Mouse (Mus musculus): ENCODE results near the gene Dnm1. TPM values are rescaled to one million over a fixed set of nuclear protein-coding genes. Genes with fewer than 3 reads are reported as not detected.

The Dnm1 gene
- polyA plus RNA-seq, 1 experiment: 1,410 TPM

DNA sequence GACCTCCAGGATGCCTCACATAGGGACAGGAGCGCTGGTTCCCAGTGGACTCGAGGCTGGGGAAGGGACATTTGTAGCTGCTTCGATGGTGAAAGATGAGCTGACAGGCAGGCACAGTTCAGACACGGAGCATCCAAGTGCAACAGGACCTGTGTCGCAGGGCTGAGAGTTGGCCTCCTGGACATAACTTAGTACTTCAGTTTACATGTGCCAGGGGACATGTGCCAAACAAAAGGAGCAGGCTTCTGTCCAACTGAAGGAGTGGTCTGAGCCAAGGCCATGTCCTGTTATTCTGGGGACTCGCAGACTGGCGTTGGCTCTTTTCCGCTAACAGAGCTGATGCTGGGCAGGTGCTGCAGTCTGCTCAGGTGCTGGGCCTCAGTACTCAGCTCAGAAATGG is 58.8 kb downstream of the Dnm1 start:
- DNase-seq: peak; percentile 62 to 81
- TF ChIP-seq POLR2A (IDR thresholded peaks at IDR 0.05; ENCODE audit: borderline replicate concordance, insufficient read depth, low read length): no peak
- TF ChIP-seq CTCF (IDR thresholded peaks at IDR 0.05; ENCODE audit: borderline replicate concordance, insufficient read depth, low read depth, low read length): no peak
- WGBS: 8% methylated on average over 8 of the region's 8 CpGs
- peaks cover 12% of the 10 kb centered on the region for H3K4me1 ChIP-seq (ENCODE audit: control insufficient read depth, insufficient read depth, low read length)
- no peaks in the 10 kb centered on the region for H3K27me3 ChIP-seq (ENCODE audit: control insufficient read depth, insufficient read depth, low read length)
- H3K27ac ChIP-seq (ENCODE audit: insufficient read depth, low read length): no peak overlapping the region
- no peak overlapping the region for H3K4me3 ChIP-seq (replicated peaks; ENCODE audit: insufficient read depth, low read depth, low read length)

GRCm38 (mm10) chr2:32289578-32289977 is 63.6 kb downstream of the Dnm1 start:
- Histone ChIP-seq H3K4me1 (ENCODE audit: control insufficient read depth, insufficient read depth, low read length) (peaks cover 6% of the 10 kb centered on the region), H3K4me3 (replicated peaks; ENCODE audit: insufficient read depth, low read depth, low read length) (no peak overlapping the region), H3K27ac (ENCODE audit: insufficient read depth, low read length) (no peak overlapping the region), H3K27me3 (ENCODE audit: control insufficient read depth, insufficient read depth, low read length) (no peaks in the 10 kb centered on the region)
- TF ChIP-seq POLR2A (IDR thresholded peaks at IDR 0.05; ENCODE audit: borderline replicate concordance, insufficient read depth, low read length) (no peak), CTCF (IDR thresholded peaks at IDR 0.05; ENCODE audit: borderline replicate concordance, insufficient read depth, low read depth, low read length) (peak; percentile 23; the same call in 1 of the 2 replicates)
- peak in 1 of 2 experiments; percentile 53 for DNase-seq

DNA sequence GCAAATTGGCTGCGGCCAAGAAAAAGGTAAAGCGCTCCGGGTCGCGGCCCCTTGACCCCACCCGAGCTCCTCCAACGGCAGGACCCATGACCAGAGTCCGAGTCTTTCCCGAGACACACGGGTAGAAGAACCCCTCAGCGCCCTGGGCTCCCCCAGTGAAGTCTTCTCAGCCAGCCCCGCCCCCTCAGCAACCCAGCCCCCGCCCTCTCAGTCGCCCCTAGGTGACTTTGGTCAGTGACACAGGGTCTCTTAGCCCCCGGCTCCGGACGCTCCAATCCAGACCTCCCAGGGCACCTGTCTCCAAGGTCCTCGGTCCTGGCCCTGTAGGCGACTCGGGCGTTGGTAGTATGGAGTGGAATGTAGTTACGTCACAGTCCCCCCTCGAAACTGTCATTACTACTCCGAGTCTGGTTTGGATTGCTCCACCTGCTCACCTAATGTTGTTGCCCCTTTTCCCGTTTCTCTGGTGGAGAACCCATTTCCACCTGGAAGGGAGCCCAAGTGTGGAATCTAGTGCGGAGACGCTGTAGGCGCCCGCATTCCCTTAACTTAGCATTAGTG is 64.7 kb downstream of the Dnm1 start:
- no peaks in the 10 kb centered on the region for H3K27me3 ChIP-seq (ENCODE audit: control insufficient read depth, insufficient read depth, low read length)
- no peaks in the 10 kb centered on the region for H3K4me1 ChIP-seq (ENCODE audit: control insufficient read depth, insufficient read depth, low read length)
- H3K4me3 ChIP-seq (replicated peaks; ENCODE audit: insufficient read depth, low read depth, low read length): peak overlapping the region; percentile 78
- under 1% methylated on average over 29 of the region's 29 CpGs for WGBS
- peak overlapping the region; percentile 15; the same call in 1 of the 2 replicates for H3K27ac ChIP-seq (ENCODE audit: insufficient read depth, low read length)
- TF ChIP-seq CTCF (IDR thresholded peaks at IDR 0.05; ENCODE audit: borderline replicate concordance, insufficient read depth, low read depth, low read length): no peak
- TF ChIP-seq POLR2A (IDR thresholded peaks at IDR 0.05; ENCODE audit: borderline replicate concordance, insufficient read depth, low read length): no peak
- no peak for DNase-seq

GRCm38 (mm10) chr2:32287923-32288367 is 65.2 kb downstream of the Dnm1 start, which contains the start of gene Swi5:
Gene Swi5 (minus strand): TSS chr2:32288075.
- peak within 1 kb of the TSS; percentile 78 for H3K4me3 ChIP-seq (replicated peaks; ENCODE audit: insufficient read depth, low read depth, low read length)
- peak; percentile 74 for TF ChIP-seq POLR2A (IDR thresholded peaks at IDR 0.05; ENCODE audit: borderline replicate concordance, insufficient read depth, low read length)
- no peak for TF ChIP-seq CTCF (IDR thresholded peaks at IDR 0.05; ENCODE audit: borderline replicate concordance, insufficient read depth, low read depth, low read length)
- under 1% methylated on average over 41 of the region's 41 CpGs for WGBS
- H3K4me1 ChIP-seq (ENCODE audit: control insufficient read depth, insufficient read depth, low read length): no peaks in the 10 kb centered on the region; the same call in 1 of the 2 replicates
- DNase-seq: peak; percentile 96 to 99
- peak within 1 kb of the TSS; percentile 15; the same call in 1 of the 2 replicates for H3K27ac ChIP-seq (ENCODE audit: insufficient read depth, low read length)
- H3K27me3 ChIP-seq (ENCODE audit: control insufficient read depth, insufficient read depth, low read length): no peaks in the 10 kb centered on the region

DNA sequence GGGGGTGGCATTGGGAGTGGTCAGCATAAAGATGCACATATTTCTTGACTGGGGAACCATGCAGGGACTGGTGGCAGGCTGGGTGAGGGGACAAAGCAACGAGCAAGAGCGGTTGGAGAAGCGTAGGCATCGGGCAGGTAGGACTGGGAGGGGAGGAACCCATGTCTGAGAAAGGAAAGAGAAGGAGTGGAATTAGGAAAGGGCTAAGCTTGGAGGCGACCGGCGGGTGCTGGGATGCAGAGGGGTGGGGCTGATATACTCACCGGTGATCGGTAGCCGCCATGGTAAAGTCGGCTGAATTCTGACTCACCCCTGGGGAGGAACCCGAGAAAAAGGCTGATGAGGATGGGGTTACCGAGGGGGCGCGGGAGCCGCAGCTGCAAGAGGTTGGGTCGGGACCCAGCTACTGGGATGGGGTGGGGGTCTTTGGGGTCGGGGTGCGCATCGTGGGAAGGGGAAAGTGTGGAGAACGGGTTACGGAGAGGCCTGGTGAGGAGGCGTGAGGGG is 65.8 kb downstream of the Dnm1 start, which contains the start of gene Golga2:
TSS of gene Golga2 (plus strand) at position 51 of the 507 bp plus-strand sequence.
- no peak within 1 kb of the TSS for H3K27ac ChIP-seq (ENCODE audit: insufficient read depth, low read length)
- DNase-seq: no peak

GRCm38 (mm10) chr2:32283986-32284385 is 69.2 kb downstream of the Dnm1 start:
- Histone ChIP-seq H3K4me3 (replicated peaks; ENCODE audit: insufficient read depth, low read depth, low read length) (no peak overlapping the region), H3K27me3 (ENCODE audit: control insufficient read depth, insufficient read depth, low read length) (no peaks in the 10 kb centered on the region), H3K4me1 (ENCODE audit: control insufficient read depth, insufficient read depth, low read length) (no peaks in the 10 kb centered on the region; the same call in 1 of the 2 replicates), H3K27ac (ENCODE audit: insufficient read depth, low read length) (no peak overlapping the region)
- no peak for DNase-seq
- TF ChIP-seq POLR2A (IDR thresholded peaks at IDR 0.05; ENCODE audit: borderline replicate concordance, insufficient read depth, low read length) (no peak), CTCF (IDR thresholded peaks at IDR 0.05; ENCODE audit: borderline replicate concordance, insufficient read depth, low read depth, low read length) (no peak)
- 85% methylated on average over 3 of the region's 3 CpGs for WGBS

More for the DNA sequence above, 65.8 kb downstream of the Dnm1 start, which contains the start of gene Golga2:
- Histone ChIP-seq H3K27me3 (ENCODE audit: control insufficient read depth, insufficient read depth, low read length) (no peaks in the 10 kb centered on the region), H3K4me3 (replicated peaks; ENCODE audit: insufficient read depth, low read depth, low read length) (peak within 1 kb of the TSS; percentile 78), H3K4me1 (ENCODE audit: control insufficient read depth, insufficient read depth, low read length) (no peaks in the 10 kb centered on the region; the same call in 1 of the 2 replicates)
- WGBS: under 1% methylated on average over 23 of the region's 23 CpGs
- TF ChIP-seq POLR2A (IDR thresholded peaks at IDR 0.05; ENCODE audit: borderline replicate concordance, insufficient read depth, low read length): no peak
- TF ChIP-seq CTCF (IDR thresholded peaks at IDR 0.05; ENCODE audit: borderline replicate concordance, insufficient read depth, low read depth, low read length): no peak

- TF ChIP-seq CTCF (IDR thresholded peaks at IDR 0.05; ENCODE audit: borderline replicate concordance, insufficient read depth, low read depth, low read length) (peak; percentile 70), POLR2A (IDR thresholded peaks at IDR 0.05; ENCODE audit: borderline replicate concordance, insufficient read depth, low read length) (no peak)
- no peak overlapping the region for H3K4me3 ChIP-seq (replicated peaks; ENCODE audit: insufficient read depth, low read depth, low read length)
- DNase-seq: peak; percentile 53 to 62
- H3K27me3 ChIP-seq (ENCODE audit: control insufficient read depth, insufficient read depth, low read length): no peaks in the 10 kb centered on the region
- no peaks in the 10 kb centered on the region; the same call in 1 of the 2 replicates for H3K4me1 ChIP-seq (ENCODE audit: control insufficient read depth, insufficient read depth, low read length)
- 78% methylated on average over 1 of the region's 1 CpGs for WGBS
- H3K27ac ChIP-seq (ENCODE audit: insufficient read depth, low read length): no peak overlapping the region
Measured at GRCm38 (mm10) chr2:32282727-32283126, 70.4 kb downstream of the Dnm1 start.

- Histone ChIP-seq H3K4me3 (replicated peaks; ENCODE audit: insufficient read depth, low read depth, low read length) (no peak overlapping the region), H3K27ac (ENCODE audit: insufficient read depth, low read length) (no peak overlapping the region), H3K4me1 (ENCODE audit: control insufficient read depth, insufficient read depth, low read length) (no peaks in the 10 kb centered on the region; the same call in 1 of the 2 replicates), H3K27me3 (ENCODE audit: control insufficient read depth, insufficient read depth, low read length) (no peaks in the 10 kb centered on the region)
- TF ChIP-seq POLR2A (IDR thresholded peaks at IDR 0.05; ENCODE audit: borderline replicate concordance, insufficient read depth, low read length): no peak
- TF ChIP-seq CTCF (IDR thresholded peaks at IDR 0.05; ENCODE audit: borderline replicate concordance, insufficient read depth, low read depth, low read length): no peak
- no peak for DNase-seq
- 84% methylated on average over 2 of the region's 2 CpGs for WGBS
Measured at GRCm38 (mm10) chr2:32282289-32282688, 70.8 kb downstream of the Dnm1 start.

Measured in cerebellum, adult 2 months (tissue).